8 mouse cellular contexts compared by ENCODE assay signal in genomic region chr2:167823513-167823912, GRCm38 (mm10).
DNase-seq lines count a peak whose midpoint lies in the region; ATAC-seq and TF ChIP-seq lines count a peak whose summit lies in the region.

No protein-coding gene starts in this region.

- H3K9ac ChIP-seq in embryonic facial prominence, embryonic 14.5 days (ENCODE audit: low read depth, low read length) = 0 out of 2 replicates have a peak overlapping the region, but pooled peaks have one; percentile 3
- H3K9ac ChIP-seq in intestine, embryonic 14.5 days (ENCODE audit: low read length) = no peak overlapping the region
- H3K9ac ChIP-seq in liver, embryonic 15.5 days = no peak overlapping the region
- no peak overlapping the region for H3K9ac ChIP-seq in stomach, postnatal 0 days (ENCODE audit: low read length)

- H3K9me3 ChIP-seq in embryonic facial prominence, embryonic 14.5 days (ENCODE audit: control insufficient read depth, low read length) = no peaks in the 10 kb centered on the region
- H3K9me3 ChIP-seq in intestine, embryonic 14.5 days (ENCODE audit: control insufficient read depth, low read length) = no peaks in the 10 kb centered on the region
- no peaks in the 10 kb centered on the region for H3K9me3 ChIP-seq in liver, embryonic 15.5 days (replicated peaks)
- H3K9me3 ChIP-seq in stomach, postnatal 0 days (ENCODE audit: control insufficient read depth, low read length) = no peaks in the 10 kb centered on the region

- no peak for TF ChIP-seq EP300 in stomach, postnatal 0 days (optimal IDR thresholded peaks at IDR 0.05)

- peak; percentile 70 for DNase-seq in adrenal gland, postnatal 10 days
- DNase-seq in adrenal gland, postnatal 25 days = no peak
- peak; percentile 86 for DNase-seq in embryonic facial prominence, embryonic 14.5 days (ENCODE audit: low spot score)
- DNase-seq in intestine, embryonic 14.5 days (ENCODE audit: low spot score) = peak; percentile 81
- peak; percentile 87 for DNase-seq in stomach, postnatal 0 days (ENCODE audit: low spot score)
- DNase-seq in thymus, postnatal 0 days (ENCODE audit: low spot score) = no peak
- no peak for DNase-seq in right cerebral cortex, postnatal 10 days (ENCODE audit: low spot score in 2 of 2)

- no peak overlapping the region for H3K4me3 ChIP-seq in embryonic facial prominence, embryonic 14.5 days (ENCODE audit: low read depth, low read length)
- H3K4me3 ChIP-seq in intestine, embryonic 14.5 days (ENCODE audit: low read depth, low read length) = no peak overlapping the region
- H3K4me3 ChIP-seq in liver, embryonic 15.5 days (replicated peaks) = no peak overlapping the region
- no peak overlapping the region for H3K4me3 ChIP-seq in stomach, postnatal 0 days (ENCODE audit: low read depth, low read length)

- H3K36me3 ChIP-seq in embryonic facial prominence, embryonic 14.5 days (ENCODE audit: control insufficient read depth, insufficient read depth, low read length) = no peaks in the 10 kb centered on the region
- H3K36me3 ChIP-seq in intestine, embryonic 14.5 days (ENCODE audit: control insufficient read depth, insufficient read depth, low read length) = no peaks in the 10 kb centered on the region
- H3K36me3 ChIP-seq in liver, embryonic 15.5 days (replicated peaks) = no peaks in the 10 kb centered on the region
- no peaks in the 10 kb centered on the region for H3K36me3 ChIP-seq in stomach, postnatal 0 days (ENCODE audit: control insufficient read depth, insufficient read depth, low read length)

- no peaks in the 10 kb centered on the region for H3K27me3 ChIP-seq in embryonic facial prominence, embryonic 14.5 days (replicated peaks; ENCODE audit: control insufficient read depth, insufficient read depth, low read length)
- H3K27me3 ChIP-seq in intestine, embryonic 14.5 days (replicated peaks; ENCODE audit: control insufficient read depth, insufficient read depth, low read length) = no peaks in the 10 kb centered on the region
- H3K27me3 ChIP-seq in liver, embryonic 15.5 days = no peaks in the 10 kb centered on the region
- no peaks in the 10 kb centered on the region for H3K27me3 ChIP-seq in stomach, postnatal 0 days (ENCODE audit: control insufficient read depth, insufficient read depth, low read length)

- no peaks in the 10 kb centered on the region; the same call in 1 of the 2 replicates for H3K4me1 ChIP-seq in embryonic facial prominence, embryonic 14.5 days (ENCODE audit: control insufficient read depth, insufficient read depth, low read length)
- peaks cover 31% of the 10 kb centered on the region for H3K4me1 ChIP-seq in intestine, embryonic 14.5 days (replicated peaks; ENCODE audit: control insufficient read depth, insufficient read depth, low read length)
- peaks cover 29% of the 10 kb centered on the region for H3K4me1 ChIP-seq in liver, embryonic 15.5 days (replicated peaks)
- H3K4me1 ChIP-seq in stomach, postnatal 0 days (replicated peaks; ENCODE audit: control insufficient read depth, insufficient read depth) = peaks cover 9% of the 10 kb centered on the region

- no peak overlapping the region for H3K4me2 ChIP-seq in embryonic facial prominence, embryonic 14.5 days (ENCODE audit: low read depth, low read length)
- peak overlapping the region; percentile 16; the same call in 1 of the 2 replicates for H3K4me2 ChIP-seq in intestine, embryonic 14.5 days (ENCODE audit: low read length)
- H3K4me2 ChIP-seq in liver, embryonic 15.5 days = no peak overlapping the region
- no peak overlapping the region; the same call in 1 of the 2 replicates for H3K4me2 ChIP-seq in stomach, postnatal 0 days (replicated peaks; ENCODE audit: low read depth)

- ATAC-seq in embryonic facial prominence, embryonic 14.5 days (ENCODE audit: low read depth) = peak; percentile 80
- peak; percentile 77 for ATAC-seq in intestine, embryonic 14.5 days (replicated peaks; ENCODE audit: low FRiP score, low TSS enrichment, low read depth)
- ATAC-seq in liver, embryonic 15.5 days (ENCODE audit: insufficient read depth) = peak; percentile 60
- ATAC-seq in stomach, postnatal 0 days (ENCODE audit: low FRiP score, low TSS enrichment) = peak; percentile 73

- peak overlapping the region; percentile 56 for H3K27ac ChIP-seq in embryonic facial prominence, embryonic 14.5 days (replicated peaks; ENCODE audit: low read depth, low read length)
- H3K27ac ChIP-seq in intestine, embryonic 14.5 days (ENCODE audit: low read depth) = peak overlapping the region; percentile 93
- peak overlapping the region; percentile 68 for H3K27ac ChIP-seq in liver, embryonic 15.5 days (replicated peaks)
- peak overlapping the region; percentile 87 for H3K27ac ChIP-seq in stomach, postnatal 0 days (replicated peaks)

- peak; percentile 27 for TF ChIP-seq CTCF in stomach, postnatal 0 days (IDR thresholded peaks at IDR 0.05; ENCODE audit: low read depth)

- WGBS in embryonic facial prominence, embryonic 14.5 days = 21% methylated on average over 9 of the region's 9 CpGs
- 6% methylated on average over 9 of the region's 9 CpGs for WGBS in intestine, embryonic 14.5 days
- 35% methylated on average over 9 of the region's 9 CpGs for WGBS in liver, embryonic 15.5 days (ENCODE audit: insufficient replicate concordance)
- 3% methylated on average over 9 of the region's 9 CpGs for WGBS in stomach, postnatal 0 days

Comparison
In these comparisons a context has a peak if more than half of its experiments do, and no peak if none do; other contexts are left out.
1. DNase-seq: peak in adrenal gland, postnatal 10 days (single experiment), embryonic facial prominence, embryonic 14.5 days (single experiment), intestine, embryonic 14.5 days (single experiment) and stomach, postnatal 0 days (single experiment); none in adrenal gland, postnatal 25 days (single experiment), thymus, postnatal 0 days (single experiment) and right cerebral cortex, postnatal 10 days (0 of 2).
2. Peak in every context shown above with its lines, with median percentiles within 50 percentile points of each other: ATAC-seq and H3K27ac ChIP-seq.